Mouse (Mus musculus): ENCODE measurements around the gene Atg7. TPM values are rescaled to one million over a fixed set of nuclear protein-coding genes. Genes with fewer than 3 reads are reported as not detected.

The Atg7 gene
- polyA plus RNA-seq, 1 experiment from 2014 or later, result 25.5 TPM

GRCm38 (mm10) chr6:114685412-114685811 lies 42.5 kb downstream of the Atg7 start:
- ATAC-seq (no peak), DNase-seq (ENCODE audit: low read depth, low spot score) (no peak)
- TF ChIP-seq CTCF (IDR thresholded peaks at IDR 0.05), result peak; percentile 42
- ChIA-PET CTCF (interaction anchor here (1.0 kb wide), 1 partner anchor 13 kb away, joined by 4 read pairs; no protein-coding TSS in a partner anchor), POLR2A (no interaction called here)
- H3K27me3 ChIP-seq, result no peaks in the 10 kb centered on the region
- in situ Hi-C loops (cut with MboI; ENCODE audit: low pct_unique_long_range_greater_than_20kb), result no loop called here

DNA sequence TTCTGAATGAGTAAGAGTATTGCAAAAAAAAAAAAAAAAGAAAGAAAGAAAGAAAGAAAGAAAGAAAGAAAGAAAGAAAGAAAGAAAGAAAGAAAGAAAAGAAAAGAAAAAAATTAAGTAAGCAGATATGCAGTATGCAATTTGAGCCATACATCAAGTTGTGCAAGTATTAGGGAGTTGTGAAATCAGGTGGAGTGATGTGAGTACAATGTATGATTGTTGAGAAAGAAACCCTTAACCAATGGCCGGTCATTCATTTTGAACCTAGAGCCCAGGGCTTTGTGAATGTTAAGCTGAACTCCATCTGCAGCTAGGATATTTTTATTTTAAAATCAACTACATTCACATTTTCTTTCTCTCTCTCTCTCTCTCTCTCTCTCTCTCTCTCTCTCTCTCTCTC lies 44.1 kb downstream of the Atg7 start:
- ChIA-PET CTCF (no interaction called here), POLR2A (no interaction called here)
- H3K27me3 ChIP-seq, result no peaks in the 10 kb centered on the region
- ATAC-seq (no peak), DNase-seq (ENCODE audit: low read depth, low spot score) (no peak)
- in situ Hi-C loops (cut with MboI; ENCODE audit: low pct_unique_long_range_greater_than_20kb), result no loop called here
- TF ChIP-seq CTCF (IDR thresholded peaks at IDR 0.05), result no peak

GRCm38 (mm10) chr6:114690661-114691060 lies 47.8 kb downstream of the Atg7 start:
- DNase-seq (ENCODE audit: low read depth, low spot score) (no peak), ATAC-seq (peak; percentile 44)
- no peaks in the 10 kb centered on the region for H3K27me3 ChIP-seq
- ChIA-PET POLR2A (no interaction called here), CTCF (interaction anchor here (1.1 to 1.4 kb wide), 3 partner anchors 10 to 36 kb away, joined by 3 to 4 read pairs (median 3); no protein-coding TSS in a partner anchor)
- in situ Hi-C loops (cut with MboI; ENCODE audit: low pct_unique_long_range_greater_than_20kb), result loop anchor here (5.0 to 10.0 kb wide), 2 partner anchors 228 to 346 kb away; no protein-coding TSS in a partner anchor
- no peak for TF ChIP-seq CTCF (IDR thresholded peaks at IDR 0.05)

DNA sequence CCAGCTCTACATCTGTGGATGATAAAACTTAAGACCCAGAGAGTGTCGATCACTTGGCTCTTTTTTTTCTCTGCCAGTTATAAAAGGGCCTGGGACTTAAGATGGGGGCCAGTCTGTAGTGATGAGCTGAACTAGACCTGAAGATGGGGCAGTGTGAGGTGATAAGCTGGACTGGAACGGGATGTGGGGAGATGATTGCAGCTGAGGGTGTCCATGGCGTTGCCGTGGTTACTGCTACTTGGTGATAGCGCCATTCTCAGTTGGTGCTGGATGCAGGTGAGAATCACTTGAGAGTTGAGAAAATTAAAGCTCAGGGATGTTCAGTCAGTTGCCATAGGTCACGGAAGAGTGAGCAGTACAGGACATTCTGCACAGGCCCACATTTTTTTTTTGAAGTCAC lies 48.6 kb downstream of the Atg7 start:
- no peak for DNase-seq (ENCODE audit: low read depth, low spot score)
- no peaks in the 10 kb centered on the region for H3K27me3 ChIP-seq
- in situ Hi-C loops (cut with MboI; ENCODE audit: low pct_unique_long_range_greater_than_20kb), result loop anchor here (5.0 to 10.0 kb wide), 2 partner anchors 229 to 347 kb away; no protein-coding TSS in a partner anchor
- no peak for ATAC-seq
- TF ChIP-seq CTCF (IDR thresholded peaks at IDR 0.05), result no peak
- CTCF ChIA-PET, result interaction anchor here (1.1 to 1.4 kb wide), 3 partner anchors 9 to 37 kb away, joined by 3 to 4 read pairs (median 3); no protein-coding TSS in a partner anchor
- POLR2A ChIA-PET, result no interaction called here

DNA sequence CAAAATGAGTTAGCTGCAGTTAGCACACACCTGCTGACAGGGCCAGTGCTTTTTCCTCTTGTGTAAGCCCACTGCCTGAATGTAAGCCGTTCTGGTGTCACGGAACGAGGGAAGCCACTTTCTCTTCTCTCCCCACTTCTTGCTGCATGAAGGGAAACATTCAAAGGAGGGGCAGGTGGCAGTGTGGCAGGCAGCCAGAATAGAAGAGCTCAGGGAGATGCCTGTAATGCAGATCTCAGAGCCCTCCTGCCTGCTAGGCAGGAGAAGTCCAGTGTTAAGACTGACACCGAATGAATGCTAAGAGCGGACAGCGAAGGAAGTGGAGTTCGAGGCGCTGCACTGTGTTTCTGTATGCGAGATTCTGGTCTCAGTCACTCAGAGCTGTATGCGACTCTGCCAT lies 49.8 kb downstream of the Atg7 start:
- no peaks in the 10 kb centered on the region for H3K27me3 ChIP-seq
- in situ Hi-C loops (cut with MboI; ENCODE audit: low pct_unique_long_range_greater_than_20kb), result loop anchor here (5.0 to 10.0 kb wide), 2 partner anchors 230 to 348 kb away; no protein-coding TSS in a partner anchor
- ATAC-seq, result no peak
- no peak for TF ChIP-seq CTCF (IDR thresholded peaks at IDR 0.05)
- CTCF ChIA-PET, result no interaction called here
- POLR2A ChIA-PET, result no interaction called here
- no peak for DNase-seq (ENCODE audit: low read depth, low spot score)

DNA sequence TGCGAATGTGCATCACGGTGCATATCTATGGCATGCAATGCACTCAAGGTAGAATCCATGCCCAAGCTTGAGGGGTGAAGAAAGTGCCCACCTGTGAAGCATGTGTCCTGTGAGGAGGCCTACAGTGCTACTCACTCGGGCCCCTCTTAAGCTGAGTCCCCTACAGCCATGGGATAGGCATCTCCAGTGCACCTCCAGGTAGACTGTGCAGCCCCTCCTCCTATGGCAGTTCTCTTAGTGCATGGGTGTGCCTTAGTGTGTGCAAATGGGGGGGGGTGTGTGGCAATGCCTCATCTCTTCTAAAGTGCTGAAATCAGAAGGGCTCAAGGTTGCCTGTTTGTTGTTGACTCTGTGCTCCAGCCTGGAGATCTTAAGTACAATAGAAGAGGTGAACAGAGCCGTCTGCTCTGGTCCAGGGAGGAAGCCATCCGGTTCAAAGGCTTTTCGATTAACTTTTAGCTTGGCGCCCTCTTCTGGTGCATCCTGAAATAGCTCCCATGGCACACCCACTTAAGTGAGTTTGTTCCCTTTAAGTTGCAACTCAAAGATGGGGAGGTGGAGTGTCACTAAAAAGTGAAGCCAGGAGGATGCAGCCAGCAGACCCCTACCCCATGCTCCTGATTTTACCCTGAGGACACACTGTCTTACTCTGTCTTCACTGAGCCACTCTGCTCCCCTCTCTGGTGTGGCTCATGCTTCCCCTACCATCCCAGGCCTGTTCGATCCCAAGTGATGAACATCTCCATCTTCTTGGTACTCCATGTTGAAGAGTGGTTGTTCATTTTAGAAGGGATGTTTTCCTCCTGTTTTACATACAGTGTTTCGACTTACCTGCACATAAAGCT lies 55.0 kb downstream of the Atg7 start:
- DNase-seq (ENCODE audit: low read depth, low spot score), result no peak
- peak; percentile 55 for ATAC-seq
- H3K27me3 ChIP-seq, result no peaks in the 10 kb centered on the region
- ChIA-PET CTCF (interaction anchor here (1.1 to 2.1 kb wide), 8 partner anchors 9 to 352 kb away, joined by 3 to 5 read pairs (median 4); no protein-coding TSS in a partner anchor), POLR2A (interaction anchor here (1.0 kb wide), 1 partner anchor 10 kb away, joined by 3 read pairs; no protein-coding TSS in a partner anchor)
- peak; percentile 87 for TF ChIP-seq CTCF (IDR thresholded peaks at IDR 0.05)
- in situ Hi-C loops (cut with MboI; ENCODE audit: low pct_unique_long_range_greater_than_20kb), result loop anchor here (10.0 kb wide), 1 partner anchor 353 kb away; no protein-coding TSS in a partner anchor

DNA sequence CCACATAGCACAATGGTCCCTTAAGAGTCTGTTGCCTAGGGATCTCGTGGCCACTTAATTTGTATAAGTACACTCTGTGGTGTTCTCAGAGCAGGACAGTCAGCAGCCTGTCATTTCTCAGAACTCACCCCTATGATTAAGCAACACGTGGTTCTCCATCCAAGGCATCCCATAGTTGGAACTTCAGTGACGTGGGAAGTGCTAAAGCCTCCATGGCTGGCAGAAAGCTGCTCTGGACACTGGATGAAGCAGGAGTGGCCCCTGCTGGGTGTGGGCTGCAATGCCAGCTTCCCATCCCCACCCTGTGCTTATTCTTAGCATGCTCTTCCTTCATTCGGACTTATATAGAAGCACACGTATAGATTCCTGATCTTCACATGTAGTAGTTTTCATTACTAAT lies 55.7 kb downstream of the Atg7 start:
- in situ Hi-C loops (cut with MboI; ENCODE audit: low pct_unique_long_range_greater_than_20kb), result loop anchor here (10.0 kb wide), 1 partner anchor 354 kb away; no protein-coding TSS in a partner anchor
- ChIA-PET CTCF (interaction anchor here (0.9 to 2.0 kb wide), 5 partner anchors 8 to 353 kb away, joined by 3 to 5 read pairs (median 4); no protein-coding TSS in a partner anchor), POLR2A (interaction anchor here (1.0 kb wide), 1 partner anchor 10 kb away, joined by 3 read pairs; no protein-coding TSS in a partner anchor)
- TF ChIP-seq CTCF (IDR thresholded peaks at IDR 0.05), result no peak
- H3K27me3 ChIP-seq, result no peaks in the 10 kb centered on the region
- ATAC-seq, result no peak
- DNase-seq (ENCODE audit: low read depth, low spot score), result no peak

DNA sequence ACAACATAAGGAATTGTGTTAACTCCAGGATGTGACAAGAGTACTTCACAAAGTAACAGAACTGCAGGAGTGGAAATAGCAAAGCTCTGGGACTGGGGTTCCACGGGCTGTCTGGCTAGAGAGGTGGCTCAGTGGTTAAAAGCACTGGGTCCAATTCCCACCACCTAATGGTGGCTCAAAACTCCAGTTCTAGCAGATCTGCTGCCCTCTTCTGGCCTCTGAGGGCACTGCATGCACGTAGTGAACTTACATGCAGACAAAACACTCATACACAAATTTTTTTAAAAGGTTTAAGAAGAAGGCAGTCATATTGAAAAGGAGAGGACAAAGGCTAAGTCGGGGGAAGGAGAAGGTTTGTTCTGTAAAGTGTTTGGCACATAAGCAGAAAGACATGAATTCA lies 57.8 kb downstream of the Atg7 start:
- no peak for DNase-seq (ENCODE audit: low read depth, low spot score)

GRCm38 (mm10) chr6:114707032-114707431 lies 64.1 kb downstream of the Atg7 start:
- no peak for ATAC-seq
- ChIA-PET CTCF (interaction anchor here (0.9 to 1.5 kb wide), 3 partner anchors 8 to 10 kb away, joined by 3 to 5 read pairs (median 3); no protein-coding TSS in a partner anchor), POLR2A (no interaction called here)
- in situ Hi-C loops (cut with MboI; ENCODE audit: low pct_unique_long_range_greater_than_20kb), result no loop called here
- DNase-seq (ENCODE audit: low read depth, low spot score), result no peak
- TF ChIP-seq CTCF (IDR thresholded peaks at IDR 0.05), result no peak
- no peaks in the 10 kb centered on the region for H3K27me3 ChIP-seq

More for the DNA sequence above, 57.8 kb downstream of the Atg7 start:
- peak; percentile 72 for TF ChIP-seq CTCF (IDR thresholded peaks at IDR 0.05)
- ChIA-PET CTCF (interaction anchor here (1.3 kb wide), 1 partner anchor 10 kb away, joined by 4 read pairs; no protein-coding TSS in a partner anchor), POLR2A (no interaction called here)
- in situ Hi-C loops (cut with MboI; ENCODE audit: low pct_unique_long_range_greater_than_20kb), result no loop called here
- no peaks in the 10 kb centered on the region for H3K27me3 ChIP-seq
- no peak for ATAC-seq

GRCm38 (mm10) chr6:114712242-114713050 lies 69.5 kb downstream of the Atg7 start:
- no peak for ATAC-seq
- H3K27me3 ChIP-seq, result no peaks in the 10 kb centered on the region
- DNase-seq (ENCODE audit: low read depth, low spot score), result no peak
- ChIA-PET POLR2A (interaction anchor here (0.7 kb wide), 1 partner anchor 11 kb away, joined by 4 read pairs; no protein-coding TSS in a partner anchor), CTCF (interaction anchor here (1.7 to 2.0 kb wide), 2 partner anchors 9 to 15 kb away, joined by 4 to 5 read pairs; no protein-coding TSS in a partner anchor)
- in situ Hi-C loops (cut with MboI; ENCODE audit: low pct_unique_long_range_greater_than_20kb), result no loop called here
- no peak for TF ChIP-seq CTCF (IDR thresholded peaks at IDR 0.05)

All from Patski (cell line).